Mouse (Mus musculus) thymus, postnatal 36 days (tissue): ENCODE measurements around the gene Chrdl2.
A peak's percentile ranks its signal among the peaks of the same experiment; 100 is the strongest.

Source experiments
- DNase-seq, 2 experiments: peaks; one replicate each; pipeline ENCODE4 v3.0.0; 2022; ENCODE audit warnings: mixed read lengths in 2 of 2

Chrdl2 gene

GRCm38 (mm10) chr7:99988725-99989124 is 17.2 kb upstream of the Chrdl2 start:
- DNase-seq = peak; percentile 45 to 48

DNA sequence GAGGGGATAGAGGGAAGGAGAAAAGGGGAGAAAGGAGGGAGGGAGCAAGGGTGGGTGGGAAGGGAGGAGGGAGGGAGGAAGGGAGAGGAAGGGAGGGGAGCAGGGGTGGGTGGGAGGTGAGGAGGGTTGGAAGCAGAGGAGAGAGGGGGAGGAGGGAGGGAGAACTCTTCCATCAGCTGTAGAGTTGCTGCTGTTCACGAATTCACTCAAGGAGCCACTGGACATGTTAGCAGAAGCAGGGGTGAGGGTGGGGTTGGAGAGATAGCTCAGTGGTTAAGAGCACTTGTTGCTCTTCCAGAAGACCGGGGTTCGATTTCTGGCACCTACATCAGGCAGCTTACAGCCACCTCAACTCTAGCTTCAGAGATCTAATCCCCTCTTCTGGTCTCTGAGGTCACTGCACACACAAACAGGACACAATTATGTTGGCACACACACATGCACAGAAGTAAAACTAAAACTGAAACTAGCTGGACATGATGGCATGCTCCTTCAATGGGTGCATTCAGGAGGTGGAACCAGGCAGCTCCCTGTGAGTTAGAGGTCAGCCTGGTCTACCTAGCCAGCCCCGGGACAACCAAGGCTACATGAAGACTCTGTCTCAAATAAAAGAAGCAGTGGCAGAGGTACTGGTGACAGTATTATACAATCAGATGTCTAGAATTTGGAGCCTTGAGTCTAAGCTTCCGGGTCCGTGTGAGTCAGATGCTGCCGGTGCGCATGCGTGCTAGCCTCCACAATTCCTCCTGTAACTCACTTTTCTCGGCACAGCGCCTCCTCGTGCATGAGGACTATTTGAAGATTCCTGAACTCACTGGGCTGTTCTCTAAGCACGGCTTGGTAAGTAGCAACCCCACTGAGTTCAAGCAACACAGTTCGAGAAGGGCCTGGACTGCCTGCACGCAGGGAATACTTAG is 15.9 kb upstream of the Chrdl2 start:
- no peak for DNase-seq

- no peak for DNase-seq
These were observed 14.8 kb upstream of the Chrdl2 start for GRCm38 (mm10) chr7:99990990-99991707.

- no peak for DNase-seq
These were observed 12.8 kb upstream of the Chrdl2 start for GRCm38 (mm10) chr7:99993159-99993558.

- no peak for DNase-seq
These were observed 10.8 kb upstream of the Chrdl2 start for GRCm38 (mm10) chr7:99995186-99995585.

DNA sequence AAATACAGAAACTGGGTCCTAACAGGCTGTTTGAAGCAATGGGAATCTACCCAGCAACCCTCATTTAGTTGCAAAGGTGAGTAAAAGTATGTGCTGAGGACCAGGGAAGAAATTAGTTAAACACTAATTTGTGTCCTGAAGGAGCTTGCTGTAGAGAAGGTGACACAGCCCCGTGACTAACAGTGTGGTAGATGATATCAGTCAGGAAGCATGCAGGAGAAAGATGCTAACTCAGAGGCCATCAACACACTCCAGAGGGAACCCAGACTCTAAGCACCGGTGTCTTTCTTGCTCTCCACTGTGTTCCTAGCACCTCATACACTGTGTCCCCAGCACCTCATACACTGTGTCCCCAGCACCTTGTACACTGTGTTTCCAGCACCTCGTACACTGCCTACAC is 7.3 kb upstream of the Chrdl2 start:
- no peak for DNase-seq

DNA sequence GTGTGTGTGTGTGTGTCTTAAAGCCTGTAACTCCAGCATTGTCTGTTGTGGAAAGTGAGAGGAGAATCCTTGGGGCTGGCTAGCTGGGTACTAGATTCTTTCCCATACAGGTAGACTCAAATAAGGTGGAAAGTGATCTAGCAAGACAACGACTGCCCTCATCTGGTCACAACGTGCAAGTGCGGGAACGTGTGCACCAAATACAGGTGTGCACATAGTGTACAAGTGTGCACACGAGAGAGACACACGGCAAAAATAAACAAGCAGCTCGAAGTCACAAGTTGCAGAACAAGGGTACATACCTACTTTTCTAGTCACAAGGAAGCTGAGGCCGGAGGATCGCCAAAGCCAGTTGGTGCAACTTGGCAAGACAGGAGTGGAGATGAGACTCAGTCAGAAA is 2.2 kb upstream of the Chrdl2 start:
- DNase-seq = peak; percentile 56 to 57

- DNase-seq = no peak
These were observed 439 bp downstream of the Chrdl2 start for GRCm38 (mm10) chr7:100006411-100006810.

DNA sequence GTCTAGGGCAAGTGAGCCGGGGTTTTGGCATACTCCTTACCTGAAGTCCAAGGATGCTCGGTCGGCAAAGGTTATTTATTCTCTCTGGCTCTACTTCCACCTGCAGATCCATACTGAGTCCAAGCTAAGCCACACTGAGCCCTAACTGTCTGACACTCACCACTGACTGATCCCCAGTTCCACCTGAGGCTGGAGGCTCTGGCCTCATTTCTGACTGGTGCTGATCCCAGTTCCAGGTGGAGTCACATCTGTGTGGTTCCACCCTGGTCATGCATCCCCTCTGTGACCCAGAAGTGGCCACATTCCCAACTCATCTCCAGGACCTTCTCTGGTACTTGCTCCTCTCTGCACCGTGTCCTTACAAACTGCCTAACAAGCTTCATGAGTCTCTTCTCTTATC is 2.8 kb downstream of the Chrdl2 start:
- DNase-seq = no peak

DNA sequence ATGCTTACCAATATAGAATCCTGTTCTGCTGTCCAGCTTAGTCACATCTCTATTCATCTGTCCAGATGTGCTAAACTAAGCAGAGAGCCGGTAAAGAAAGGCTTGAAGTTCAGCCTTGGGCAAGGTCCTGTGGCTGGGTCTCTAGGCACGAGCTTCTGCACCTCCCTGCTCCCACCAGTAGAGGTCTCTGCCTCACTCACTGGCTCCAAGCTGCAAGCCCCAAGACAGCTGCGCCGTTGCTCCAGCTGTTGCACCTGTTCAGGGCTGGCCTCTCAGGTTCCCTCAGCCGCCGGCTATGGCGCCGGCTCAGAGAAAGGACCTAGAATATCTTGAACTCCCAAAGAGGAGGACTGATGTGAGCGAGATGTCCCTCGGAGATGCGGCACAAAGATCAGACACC is 3.7 kb downstream of the Chrdl2 start:
- peak; percentile 78 to 81 for DNase-seq

- no peak for DNase-seq
These were observed 4.7 kb downstream of the Chrdl2 start for GRCm38 (mm10) chr7:100010711-100011110.

DNA sequence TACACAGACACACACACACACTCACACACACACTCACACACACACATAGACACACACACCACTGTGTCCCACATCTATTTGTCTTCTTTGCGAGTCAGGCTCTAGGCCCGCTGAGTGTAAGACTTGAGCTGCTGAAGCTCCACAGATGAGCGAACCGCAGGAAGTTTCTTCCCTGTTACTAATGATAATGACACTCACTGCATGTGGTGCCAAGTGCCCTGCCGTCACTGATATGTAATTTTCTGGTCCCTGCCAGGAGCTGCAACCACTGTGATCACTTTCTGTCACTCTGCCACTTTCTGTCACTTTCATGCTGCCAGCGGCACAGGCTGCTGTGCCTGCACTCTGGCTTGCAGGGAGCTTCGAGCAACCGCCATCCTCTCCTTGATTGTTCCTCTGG is 6.1 kb downstream of the Chrdl2 start:
- no peak for DNase-seq

- DNase-seq = no peak
These were observed 6.5 kb downstream of the Chrdl2 start for GRCm38 (mm10) chr7:100012515-100012914.

- DNase-seq = no peak
These were observed 8.2 kb downstream of the Chrdl2 start for GRCm38 (mm10) chr7:100014123-100014600.

GRCm38 (mm10) chr7:100017056-100017455 is 11.1 kb downstream of the Chrdl2 start:
- DNase-seq = no peak

DNA sequence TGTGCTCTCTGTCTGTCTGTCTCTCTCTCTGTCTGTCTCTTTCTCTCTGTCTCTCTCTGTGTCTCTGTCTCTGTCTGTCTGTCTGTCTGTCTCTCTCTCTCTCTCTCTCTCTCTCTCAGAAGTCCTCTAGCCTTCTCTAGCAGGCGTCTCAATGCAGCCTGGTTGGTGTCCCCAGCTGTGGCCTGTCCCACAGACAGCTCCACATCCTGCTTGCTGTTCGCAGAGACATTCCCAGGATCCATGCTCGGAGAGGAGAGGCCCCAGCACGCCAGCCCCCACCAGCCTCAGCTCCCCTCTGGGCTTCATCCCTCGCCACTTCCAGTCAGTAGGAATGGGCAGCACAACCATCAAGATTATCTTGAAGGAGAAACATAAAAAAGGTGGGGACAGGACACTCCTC is 21.4 kb downstream of the Chrdl2 start:
- no peak for DNase-seq

DNA sequence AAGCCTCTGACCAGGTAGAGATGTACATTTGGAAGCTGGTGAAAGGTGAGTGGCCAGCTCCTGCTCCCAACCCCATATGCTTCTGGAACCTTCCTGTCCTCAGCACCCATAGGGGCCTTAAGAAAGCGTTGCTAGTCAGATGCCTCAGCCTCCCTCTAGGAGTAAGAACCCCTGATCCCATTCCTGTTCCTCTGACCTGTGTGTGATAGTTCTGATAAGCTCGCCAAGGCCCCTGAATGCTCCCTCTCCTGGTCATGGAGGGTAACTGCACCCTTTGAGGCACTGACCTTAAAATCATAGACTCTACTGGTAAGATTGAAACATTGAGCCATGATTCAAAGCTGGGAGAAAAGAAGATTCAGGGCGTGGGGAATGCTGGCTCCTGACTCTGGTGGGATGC is 23.3 kb downstream of the Chrdl2 start:
- DNase-seq = peak; percentile 33 to 44

DNA sequence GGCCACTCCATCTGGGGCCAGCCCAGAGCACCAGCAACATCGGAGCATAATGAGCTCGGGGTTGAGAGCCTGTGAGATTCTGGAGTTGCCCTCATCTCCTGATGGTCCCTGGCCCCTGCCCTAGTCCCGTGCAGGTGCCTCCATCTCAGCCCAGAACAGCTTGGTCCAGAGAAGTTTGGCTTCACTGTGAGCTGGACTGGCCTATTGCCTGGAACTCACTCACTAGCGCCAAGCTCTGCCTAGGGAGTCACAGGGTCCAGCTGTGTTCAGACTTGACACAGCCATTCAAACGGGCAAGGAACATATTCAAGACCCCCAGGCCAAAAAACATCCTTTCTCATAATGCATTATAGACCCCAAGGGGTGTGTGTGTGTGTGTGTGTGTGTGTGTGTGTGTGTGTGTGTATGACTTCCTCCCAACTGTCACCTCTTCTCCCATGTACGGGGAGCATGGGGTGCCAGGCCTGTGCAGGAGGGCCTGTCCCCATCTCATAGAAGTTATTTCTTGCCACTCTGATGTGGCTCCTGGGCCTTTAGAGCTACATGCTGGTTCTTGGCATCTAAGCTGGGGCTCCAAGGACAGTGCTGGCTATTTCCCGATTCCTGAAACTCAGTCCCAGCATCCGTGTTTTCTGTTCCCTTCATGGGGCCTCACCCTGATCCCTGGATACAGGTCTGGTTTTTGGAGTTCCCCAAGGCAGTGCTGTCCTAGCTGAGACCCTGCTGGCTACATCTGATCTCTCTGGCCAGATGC is 25.2 kb downstream of the Chrdl2 start:
- DNase-seq = no peak

- no peak for DNase-seq
These were observed 27.7 kb downstream of the Chrdl2 start for GRCm38 (mm10) chr7:100033672-100034071.

- no peak for DNase-seq
These were observed 29.0 kb downstream of the Chrdl2 start for GRCm38 (mm10) chr7:100034815-100035463.

GRCm38 (mm10) chr7:100036050-100036449 is 30.1 kb downstream of the Chrdl2 start:
- DNase-seq = no peak

GRCm38 (mm10) chr7:100036495-100036894 is 30.5 kb downstream of the Chrdl2 start:
- no peak for DNase-seq

DNA sequence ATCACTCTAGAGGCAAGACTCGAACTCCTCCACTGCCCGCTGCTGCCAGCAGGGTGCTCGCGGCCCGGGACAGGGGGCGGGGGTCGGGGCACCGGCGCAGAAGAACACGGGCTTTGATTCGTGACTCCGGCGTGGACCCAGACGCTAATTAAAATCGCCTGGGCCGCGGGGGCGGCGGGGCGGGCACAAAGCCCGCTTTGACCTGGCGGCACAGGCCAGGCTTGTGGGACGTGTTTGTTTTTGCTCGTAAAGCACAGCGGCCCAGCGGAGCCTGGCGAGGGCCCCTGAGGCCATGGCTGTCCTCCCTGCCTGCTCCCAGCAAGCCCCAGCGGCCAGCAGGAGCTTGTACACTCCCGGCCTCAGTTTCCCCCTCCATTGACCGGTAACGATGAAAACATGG is 36.1 kb downstream of the Chrdl2 start:
- DNase-seq = no peak
